Mouse (Mus musculus) ES-E14 (cell line): ENCODE measurements at regions not wholly inside any gene's neighbourhood (a gene's known extent, or its start where the extent isn't known, plus 50 kb on each side); places are given as distances from the start of the nearest gene placed in this dataset.

Source experiments
- CHD2 ChIP-seq: IDR thresholded peaks from 2 replicates; pipeline ENCODE4 v1.6.1; 2014; ENCODE audit warnings: mild to moderate bottlenecking, low read depth, low read length, inconsistent platforms
- HCFC1 ChIP-seq: IDR thresholded peaks from 2 replicates; pipeline ENCODE4 v1.6.1; 2012; ENCODE audit warnings: low read length, inconsistent platforms, borderline replicate concordance; ENCODE audit not compliant: insufficient read depth
- MAFK ChIP-seq: IDR thresholded peaks from 2 replicates; pipeline ENCODE4 v1.6.1; 2014; ENCODE audit warnings: mild to moderate bottlenecking, low read depth, low read length, inconsistent platforms; ENCODE audit not compliant: insufficient read depth
- ZNF384 ChIP-seq: IDR thresholded peaks from 2 replicates; pipeline ENCODE4 v1.6.1; 2012; ENCODE audit warnings: low read depth, low read length, inconsistent platforms

DNA sequence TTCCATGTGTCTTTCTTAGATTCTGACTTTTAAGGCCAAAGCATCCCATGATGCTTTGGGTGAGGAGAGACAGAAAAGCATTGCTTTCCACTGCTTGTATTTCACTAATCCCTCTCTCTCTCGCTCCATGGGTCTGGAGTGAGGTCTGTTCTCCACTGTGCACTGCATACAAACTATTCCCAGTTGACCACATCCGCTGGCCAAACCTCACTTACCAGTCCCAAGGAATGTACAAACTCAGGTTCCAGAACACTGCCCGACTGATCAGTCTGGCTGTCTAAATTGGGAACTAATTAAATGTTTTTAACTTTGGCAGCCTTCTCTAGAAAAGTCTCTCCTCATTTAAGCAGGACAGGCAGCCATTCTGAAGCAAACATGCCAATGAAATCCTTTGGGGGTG lies 130.9 kb upstream of the Ccn2 start:
- TF ChIP-seq CHD2 (no peak), HCFC1 (no peak), ZNF384 (no peak), MAFK (no peak)
